Mouse (Mus musculus): ENCODE measurements around the gene Numa1.
"Not testable (repeated sequence)": the region's sequence is repeated elsewhere in the genome, so short reads cannot be mapped to it uniquely, and the experiment has no call there.

The Numa1 gene

DNA sequence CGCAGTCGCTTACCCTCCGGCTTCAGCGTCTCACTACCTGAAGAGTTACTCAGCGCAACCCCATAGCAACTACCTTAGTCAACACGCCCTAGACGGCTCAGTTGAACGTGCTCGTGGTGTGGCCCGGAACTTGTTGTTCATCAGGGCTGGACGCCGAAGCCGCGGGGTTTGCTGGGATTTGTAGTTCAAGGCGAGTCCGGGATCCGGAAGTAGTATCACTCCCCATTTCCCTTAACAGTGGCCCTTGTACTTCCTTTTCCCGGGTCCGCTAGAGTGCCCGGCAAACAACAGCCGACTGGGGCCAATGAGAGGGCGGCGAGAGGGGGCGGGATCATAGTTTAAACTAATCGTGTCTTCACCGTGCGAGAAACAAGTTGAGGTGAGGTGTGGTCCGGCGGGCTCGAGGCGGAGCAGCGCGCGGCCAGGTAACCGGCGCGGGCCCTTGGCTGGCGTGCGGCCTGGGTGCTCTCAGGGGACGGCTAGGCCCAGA lies at the start of gene Numa1, which contains the start of gene Lrrc51:
Gene Numa1 (plus strand): TSS at position 361 of the 490 bp plus-strand sequence.
Gene Lrrc51 (minus strand): TSS at position 145 of the 490 bp plus-strand sequence.
- DNase-seq (ENCODE audit: low spot score in 2 of 2), result peak; percentile 94 to 96

DNA sequence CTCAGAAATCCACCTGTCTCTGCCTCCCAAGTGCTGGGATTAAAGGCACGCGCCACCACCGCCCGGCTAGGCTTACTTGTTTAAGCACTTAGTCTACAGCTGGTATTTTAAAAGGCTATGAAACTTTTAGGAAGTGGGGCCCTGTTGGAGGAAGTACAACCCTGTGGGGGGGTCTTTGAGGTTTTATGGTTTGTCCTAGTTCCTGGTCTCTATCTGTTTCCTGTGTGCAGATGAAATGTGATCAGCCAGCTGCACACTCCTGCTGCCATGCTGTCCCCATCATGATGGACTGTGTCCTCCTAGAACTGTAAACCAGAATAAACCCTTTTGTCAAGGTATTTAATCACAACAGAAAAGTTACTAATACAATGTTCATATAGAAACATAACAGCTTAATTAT lies 49.8 kb upstream of the Numa1 start:
- no peak for DNase-seq (ENCODE audit: low spot score in 2 of 2)

DNA sequence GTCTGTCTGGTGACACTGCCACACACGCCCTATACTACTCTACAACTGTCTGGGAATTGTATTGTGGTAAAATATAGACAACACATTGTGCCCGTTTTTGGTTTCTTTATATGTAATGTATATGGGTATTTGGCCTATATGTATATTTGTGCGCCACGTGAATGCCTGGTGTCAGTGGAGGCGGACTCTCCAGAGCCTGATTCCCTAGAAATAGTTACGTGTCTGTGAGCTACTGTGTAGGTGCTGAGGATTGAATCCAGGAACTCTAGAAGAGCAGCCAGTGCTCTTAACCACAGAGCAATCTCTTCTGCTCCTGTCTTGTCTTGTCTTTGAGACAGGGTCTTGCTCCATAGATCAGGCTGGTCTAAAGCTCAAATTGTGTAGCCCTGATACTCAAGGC lies 47.6 kb upstream of the Numa1 start:
- no peak for DNase-seq (ENCODE audit: low spot score in 2 of 2)

DNA sequence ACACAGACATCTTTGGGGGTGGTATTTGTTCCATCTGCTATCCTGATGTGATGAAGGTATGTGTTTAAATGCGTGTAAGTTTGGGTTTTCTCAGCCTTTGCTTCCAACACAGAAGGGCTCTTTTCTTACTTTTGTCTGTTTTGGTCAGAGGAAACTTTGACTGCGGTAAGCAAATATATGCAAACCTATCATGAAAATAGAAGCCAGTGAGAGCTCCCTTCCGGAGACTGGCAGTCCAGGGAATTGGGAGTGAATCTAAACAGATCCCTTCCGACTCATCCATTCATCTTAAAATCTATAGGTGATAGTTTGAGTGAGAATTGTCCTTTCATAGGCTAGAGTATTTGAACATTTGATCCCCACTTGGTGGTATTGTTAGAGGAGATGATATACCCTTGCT lies 45.5 kb upstream of the Numa1 start:
- DNase-seq (ENCODE audit: low spot score in 2 of 2), result no peak

DNA sequence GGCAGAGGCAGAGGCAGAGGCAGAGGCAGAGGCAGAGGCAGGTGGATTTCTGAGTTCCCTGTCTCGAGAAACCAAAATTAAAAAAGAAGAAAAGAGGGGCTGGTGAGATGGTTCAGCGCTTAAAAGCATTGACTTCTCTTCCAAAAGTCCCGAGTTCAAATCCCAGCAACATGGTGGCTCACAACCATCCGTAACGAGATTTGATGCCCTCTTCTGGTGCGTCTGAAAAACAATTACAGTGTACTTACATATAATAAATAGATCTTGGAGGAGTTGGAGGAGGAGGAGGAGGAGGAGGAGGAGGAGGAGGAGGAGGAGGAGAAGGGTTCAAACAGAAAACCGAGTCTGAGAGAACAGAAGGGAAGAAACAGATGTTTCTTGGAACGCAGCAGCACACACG lies 38.2 kb upstream of the Numa1 start:
- DNase-seq (ENCODE audit: low spot score in 2 of 2), result no peak

DNA sequence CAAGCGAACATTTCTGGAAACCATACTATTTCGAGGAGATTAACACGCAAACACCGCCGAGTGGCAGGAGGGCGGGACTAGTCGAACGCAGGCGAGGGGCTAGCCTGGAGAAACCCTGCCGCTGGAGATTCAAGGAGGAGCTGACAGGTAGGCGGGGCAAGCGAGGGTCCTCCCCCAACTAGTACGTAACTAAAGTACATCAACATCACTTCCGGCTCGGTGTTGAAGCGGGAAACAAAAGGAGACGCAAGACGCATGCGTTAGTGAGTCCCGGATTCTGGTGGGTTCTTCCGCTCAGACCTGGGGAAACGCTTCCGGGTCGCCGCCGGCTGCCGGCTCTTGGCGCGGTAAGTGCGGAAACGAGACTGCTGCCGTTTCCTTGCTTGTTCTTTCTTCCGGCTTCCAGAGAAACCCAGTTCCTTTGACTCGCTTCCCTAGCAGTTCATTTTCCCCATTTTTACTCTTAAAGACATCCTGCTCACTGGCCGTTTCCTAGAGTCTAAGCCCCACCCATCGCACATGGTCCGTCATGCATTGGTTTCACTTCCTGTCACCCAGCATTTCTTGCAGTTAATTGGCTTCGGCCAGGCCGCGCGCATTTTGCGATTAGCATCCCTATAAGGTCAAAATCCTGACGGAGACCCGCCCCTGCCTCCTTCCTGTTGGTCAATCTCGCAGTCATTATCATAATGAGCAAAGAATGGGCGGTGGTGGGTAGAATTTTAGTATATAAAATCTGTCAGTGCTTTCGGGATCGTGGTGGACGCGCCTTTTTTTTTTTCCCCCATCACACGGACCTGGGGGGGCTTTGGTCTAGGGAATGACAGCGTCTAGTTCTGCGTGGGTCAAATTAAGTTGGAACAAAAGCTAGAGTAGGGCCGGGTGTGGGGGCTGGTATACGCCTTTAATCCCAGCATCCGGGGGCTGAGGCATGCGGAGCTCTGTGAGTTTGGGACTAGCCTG lies 37.5 kb upstream of the Numa1 start:
- peak; percentile 97 for DNase-seq (ENCODE audit: low spot score in 2 of 2)

DNA sequence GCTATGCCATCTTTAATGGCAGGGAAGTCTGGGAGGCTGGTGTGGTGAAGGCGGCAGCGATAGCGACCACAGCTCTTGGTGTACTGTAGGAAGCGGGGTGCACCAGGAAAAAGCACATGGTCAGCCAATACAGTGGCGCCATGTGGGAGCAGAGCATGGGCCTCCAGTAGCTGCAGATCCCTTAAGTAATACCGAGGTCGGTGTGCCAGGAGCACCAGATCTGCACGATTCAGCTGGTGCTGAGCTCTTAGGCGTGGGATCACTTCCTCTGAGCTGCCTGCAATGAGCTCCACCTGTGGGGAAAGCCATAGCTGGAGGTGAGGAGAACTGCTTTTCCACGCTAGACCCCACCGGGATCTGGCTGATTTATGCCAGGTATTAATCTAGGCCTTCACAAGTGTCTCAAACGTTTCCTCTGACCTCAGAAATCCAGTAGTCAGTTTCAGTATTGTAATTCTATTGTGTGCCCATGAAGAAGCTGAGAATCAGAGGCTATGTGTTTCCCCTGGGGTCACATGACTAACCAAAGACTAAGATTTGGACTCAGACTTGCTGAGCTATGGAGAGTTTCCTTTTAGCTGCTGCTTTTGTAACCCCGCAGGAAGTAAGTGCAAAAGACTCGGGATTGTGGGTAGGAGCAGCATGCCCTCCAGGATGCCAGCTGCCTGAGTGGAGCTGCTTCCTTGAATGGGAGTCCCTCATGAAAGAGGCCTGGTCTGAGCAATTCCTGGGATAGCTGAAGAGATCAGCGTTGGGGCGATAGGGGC lies 33.4 kb upstream of the Numa1 start:
- DNase-seq (ENCODE audit: low spot score in 2 of 2), result no peak

DNA sequence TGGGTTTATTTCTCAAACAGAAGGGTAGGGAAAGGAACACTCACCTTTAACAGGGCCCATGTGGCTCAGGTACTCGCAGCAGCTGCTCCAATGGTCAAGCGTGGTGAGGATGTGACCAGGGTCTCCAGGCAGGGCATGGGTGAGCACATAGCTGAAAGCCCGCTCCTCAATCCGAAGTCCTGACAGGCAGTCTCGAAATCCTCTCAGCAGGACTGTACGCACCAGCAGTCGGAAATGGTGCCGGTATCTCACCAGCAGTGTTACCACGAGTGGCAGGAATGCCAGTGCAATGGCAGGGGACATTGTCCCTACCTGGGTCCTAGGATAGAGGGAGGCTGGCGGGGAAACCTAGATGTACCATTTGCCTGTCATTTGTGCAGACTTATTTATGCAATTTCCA lies 31.9 kb upstream of the Numa1 start:
- no peak for DNase-seq (ENCODE audit: low spot score in 2 of 2)

DNA sequence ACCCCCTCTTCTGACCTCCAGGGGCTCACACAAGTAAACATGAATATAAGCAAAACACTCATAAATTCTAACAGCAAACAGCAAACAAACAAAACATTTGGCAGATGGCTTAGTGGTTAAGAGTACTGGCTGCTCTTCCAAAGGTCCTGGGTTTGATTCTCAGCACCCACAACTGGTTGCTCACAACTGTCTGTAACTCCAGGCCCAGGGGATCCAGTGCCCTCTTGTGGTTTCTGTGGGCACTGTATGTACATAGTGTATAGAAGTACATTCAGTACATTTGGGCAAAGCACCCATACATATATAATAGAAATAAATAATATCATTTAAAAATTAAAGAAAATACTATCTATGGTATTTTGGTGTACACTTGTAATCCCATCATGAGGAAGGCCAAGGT lies 31.1 kb upstream of the Numa1 start:
- DNase-seq (ENCODE audit: low spot score in 2 of 2), result no peak

DNA sequence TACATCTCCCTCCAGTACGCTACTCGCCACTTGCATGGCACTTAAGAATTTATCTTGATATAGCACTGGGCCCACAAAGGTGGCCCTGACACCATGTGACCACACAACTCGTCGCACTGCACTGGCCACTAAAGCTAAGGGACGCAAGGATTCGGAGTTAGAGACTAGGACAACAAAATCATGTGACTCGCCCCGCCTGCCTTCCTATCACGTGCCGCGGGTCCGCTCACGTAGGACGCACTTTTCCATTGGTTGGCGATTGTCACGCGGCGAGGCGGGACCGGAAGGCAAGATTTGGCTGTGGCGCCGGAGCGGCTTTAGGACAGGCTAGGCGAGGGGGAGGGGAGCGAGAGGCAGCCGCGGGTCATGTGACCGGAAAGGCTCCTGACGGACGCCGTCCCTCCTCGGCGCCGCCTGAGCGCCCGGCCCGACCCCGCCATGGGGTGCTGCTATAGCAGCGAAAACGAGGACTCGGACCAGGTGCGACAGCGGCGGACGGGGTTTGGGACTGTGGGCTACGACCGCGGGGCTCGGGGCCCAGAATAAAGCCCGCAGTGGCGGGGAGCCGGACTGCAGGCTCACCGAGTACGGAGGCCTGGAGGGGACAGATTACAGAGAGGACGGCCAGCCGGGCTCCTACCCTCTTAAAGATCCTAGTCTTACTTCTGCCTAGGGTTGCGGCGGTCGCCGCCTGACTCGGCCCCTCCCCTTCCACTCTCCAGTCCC lies 28.2 kb upstream of the Numa1 start, which contains the start of gene Lamtor1:
Gene Lamtor1 (plus strand): TSS at position 344 of the 726 bp plus-strand sequence.
- peak; percentile 99 to 100 for DNase-seq (ENCODE audit: low spot score in 2 of 2)

DNA sequence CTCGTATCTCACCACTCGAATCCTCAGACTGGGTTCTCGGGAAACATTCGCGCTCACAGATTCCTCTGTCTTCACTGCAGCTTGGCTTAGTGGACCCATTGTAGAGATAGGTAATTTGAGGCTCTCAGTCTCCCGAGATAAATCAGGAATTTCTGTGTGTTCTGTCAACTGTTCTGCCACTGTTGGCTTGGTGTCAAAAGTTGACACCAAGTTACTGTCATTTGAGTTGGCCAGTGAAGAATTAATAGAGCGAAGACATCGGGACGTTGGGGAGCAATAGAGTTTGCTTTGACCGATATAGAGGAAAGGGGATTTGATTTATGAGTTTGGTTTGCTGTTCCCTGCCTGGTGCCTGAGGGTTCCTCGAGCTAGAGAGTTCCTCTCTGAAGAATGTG lies 27.6 kb upstream of the Numa1 start, which contains the start of gene Tomt:
Gene Tomt (minus strand): TSS at position 73 of the 395 bp plus-strand sequence.
- no peak for DNase-seq (ENCODE audit: low spot score in 2 of 2)

DNA sequence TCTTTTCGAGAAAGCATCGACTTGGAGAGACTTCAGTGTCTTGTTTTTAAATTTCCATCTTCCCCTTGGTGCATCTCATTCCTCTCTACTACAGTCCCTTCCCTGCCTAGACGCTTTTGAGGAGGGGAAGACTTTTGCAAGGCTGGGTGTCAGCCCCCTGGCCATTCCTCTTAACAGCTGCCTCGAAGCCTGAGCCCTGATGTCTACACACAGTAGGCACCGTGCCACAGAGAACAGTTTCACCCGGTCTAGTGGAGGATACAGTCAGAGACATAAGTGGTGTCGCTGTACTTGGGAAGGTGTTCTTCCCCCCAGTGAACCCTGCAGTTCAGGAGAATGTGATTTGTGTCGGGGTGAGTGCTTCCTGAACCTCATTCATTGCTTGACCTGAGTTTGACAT lies 27.2 kb upstream of the Numa1 start:
- DNase-seq (ENCODE audit: low spot score in 2 of 2), result no peak

DNA sequence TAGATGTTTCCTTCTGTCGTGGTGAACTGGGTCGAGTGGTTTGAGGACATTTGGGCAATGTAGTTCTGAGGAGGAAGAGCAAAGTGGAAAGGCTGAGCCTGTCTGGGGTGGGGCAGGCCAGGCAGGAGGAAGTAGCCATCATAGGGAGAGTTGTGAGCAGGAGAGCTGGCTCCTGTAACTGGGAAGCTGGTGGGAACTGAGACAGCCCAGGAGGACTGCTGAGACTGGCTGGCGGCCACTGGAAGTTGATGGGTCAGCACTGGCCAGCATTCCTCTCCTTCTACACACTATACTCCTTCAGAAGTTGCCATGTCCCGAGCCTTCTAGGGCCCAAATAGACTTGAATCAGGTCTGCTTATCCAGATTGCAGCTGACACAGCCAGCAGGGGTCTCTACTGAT lies 25.5 kb upstream of the Numa1 start:
- no peak for DNase-seq (ENCODE audit: low spot score in 2 of 2)

DNA sequence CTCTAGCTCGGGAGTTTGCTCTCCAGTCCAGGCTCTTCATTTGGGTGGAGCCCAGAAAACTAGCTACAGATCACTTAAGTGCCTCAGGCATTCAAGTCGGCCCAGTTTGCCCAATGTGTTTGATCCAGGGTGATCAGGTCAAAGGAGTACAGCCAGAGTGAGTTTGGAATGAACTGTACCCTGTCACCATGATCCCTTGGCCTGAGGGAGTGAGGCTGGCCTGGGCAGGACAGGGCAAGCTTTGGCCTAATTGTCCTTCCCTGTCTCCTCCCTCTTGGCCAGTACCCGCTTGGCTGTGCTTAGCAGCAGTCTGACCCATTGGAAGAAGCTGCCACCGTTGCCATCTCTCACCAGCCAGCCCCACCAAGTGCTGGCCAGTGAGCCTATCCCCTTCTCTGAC lies 23.8 kb upstream of the Numa1 start:
- no peak for DNase-seq (ENCODE audit: low spot score in 2 of 2)

DNA sequence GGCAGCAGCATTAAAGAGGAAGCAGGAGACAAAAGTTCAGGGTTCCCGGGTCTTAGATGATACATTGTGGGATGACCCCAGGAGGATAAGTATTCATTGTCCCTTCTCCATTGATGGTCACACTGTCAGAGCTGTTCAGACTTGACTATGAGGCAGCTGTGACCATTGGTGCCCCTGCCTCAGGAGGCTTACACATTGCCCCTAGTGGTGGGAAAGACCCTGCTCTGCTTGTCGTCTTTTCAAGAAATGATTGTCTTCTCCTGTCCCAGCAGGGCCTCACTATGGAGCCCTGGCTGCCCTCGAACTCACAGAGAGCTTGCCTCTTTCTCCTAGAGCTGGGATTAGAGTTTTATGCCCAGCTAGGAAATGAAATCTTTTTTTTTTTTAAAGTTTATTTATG lies 21.9 kb upstream of the Numa1 start:
- peak in 1 of 2 experiments; percentile 22 for DNase-seq (ENCODE audit: low spot score in 2 of 2)

DNA sequence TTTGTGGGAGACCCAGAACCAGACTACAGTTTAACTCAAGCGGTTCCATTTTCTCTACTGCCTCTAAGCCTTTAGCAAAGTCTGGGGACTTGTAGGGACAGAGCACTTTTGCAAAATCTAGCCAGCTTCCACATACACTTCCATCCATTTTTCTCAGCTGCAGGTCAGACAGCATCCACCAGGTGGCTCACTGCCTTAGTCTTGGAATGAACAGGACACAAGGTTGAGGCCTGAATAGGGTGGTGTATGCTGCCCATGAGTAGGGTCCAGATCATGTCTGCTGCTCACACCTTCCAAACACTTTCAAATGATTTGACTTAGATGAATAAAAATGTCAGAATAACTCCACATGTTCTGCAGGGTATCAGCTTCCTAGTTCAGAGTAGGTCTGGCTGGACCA lies 15.8 kb upstream of the Numa1 start:
- peak in 1 of 2 experiments; percentile 55 for DNase-seq (ENCODE audit: low spot score in 2 of 2)

DNA sequence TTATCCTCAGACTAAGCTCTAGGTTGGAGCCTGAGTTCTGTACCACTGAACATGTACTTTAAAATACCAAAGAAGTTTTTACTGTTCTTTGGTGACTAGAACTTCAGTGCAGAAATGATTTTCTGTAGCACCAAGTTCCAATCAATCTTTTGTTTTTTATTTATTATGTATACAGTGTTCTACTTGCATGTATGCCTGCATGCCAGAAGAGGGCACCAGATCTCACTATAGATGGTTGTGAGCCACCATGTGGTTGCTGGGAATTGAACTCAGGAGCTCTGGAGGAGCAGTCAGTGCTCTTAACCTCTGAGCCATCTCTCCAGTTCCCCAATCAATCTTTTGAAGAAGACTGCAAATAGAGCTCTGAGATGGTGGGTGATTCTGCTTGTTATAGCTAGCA lies 8.0 kb upstream of the Numa1 start:
- DNase-seq (ENCODE audit: low spot score in 2 of 2), result not testable (repeated sequence)

DNA sequence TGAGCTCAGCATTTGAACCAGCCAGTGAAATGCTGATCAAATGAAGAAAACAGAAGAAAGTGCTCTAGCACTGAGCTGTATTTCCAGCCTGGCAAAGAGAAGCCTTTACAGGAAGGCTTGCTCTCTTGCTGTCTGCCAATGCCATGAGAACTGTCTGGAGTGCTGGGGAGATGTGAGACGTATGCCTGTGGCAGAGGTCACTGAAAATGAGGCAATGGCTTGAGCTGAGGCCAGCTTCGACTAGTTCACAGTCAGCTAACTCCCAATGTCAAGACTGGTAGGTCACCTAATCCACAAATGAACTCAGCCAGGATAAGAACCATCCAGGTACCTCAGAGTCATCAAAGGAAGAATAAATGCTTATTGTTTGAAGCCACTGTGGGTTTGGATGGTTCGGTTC lies 5.8 kb upstream of the Numa1 start:
- no peak for DNase-seq (ENCODE audit: low spot score in 2 of 2)

DNA sequence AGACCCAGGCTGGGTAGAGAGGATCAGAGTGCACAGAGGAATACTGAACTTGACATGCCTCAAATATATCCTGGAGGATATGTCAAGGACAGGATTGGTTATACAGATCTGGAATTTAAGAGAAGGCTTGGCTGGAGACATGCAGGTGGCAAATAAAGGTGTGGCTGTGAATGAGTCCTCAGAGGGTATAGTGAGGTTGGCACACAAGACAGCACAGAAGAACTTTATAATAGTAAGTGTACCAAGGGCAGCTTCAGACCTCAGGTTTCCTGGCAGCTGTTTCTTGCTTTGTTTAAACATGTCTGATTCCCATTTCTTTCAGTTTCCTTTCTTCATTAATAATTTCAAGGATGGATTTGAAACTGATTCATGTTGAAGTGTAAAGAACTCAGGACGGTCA lies 1.4 kb upstream of the Numa1 start:
- DNase-seq (ENCODE audit: low spot score in 2 of 2), result no peak

DNA sequence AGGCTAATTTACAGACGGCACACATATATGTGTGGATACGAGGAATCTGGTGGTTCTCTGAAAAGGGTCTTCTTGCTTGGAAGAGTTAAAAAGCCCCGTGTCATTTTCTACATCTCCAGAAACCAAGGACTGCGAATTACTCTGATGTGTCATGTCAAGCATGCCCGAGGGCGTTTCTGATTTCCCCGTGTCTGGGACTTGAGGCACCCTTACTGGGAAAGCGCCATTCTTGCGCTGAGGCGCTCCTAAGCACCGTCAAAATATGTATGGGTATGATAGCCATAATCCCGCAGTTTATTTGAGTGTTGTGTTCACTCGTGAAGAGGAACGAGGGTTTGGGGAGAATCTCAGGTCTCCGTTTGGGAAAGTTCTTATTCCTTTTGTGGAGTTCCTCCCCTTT lies 611 bp upstream of the Numa1 start:
- DNase-seq (ENCODE audit: low spot score in 2 of 2), result no peak

DNA sequence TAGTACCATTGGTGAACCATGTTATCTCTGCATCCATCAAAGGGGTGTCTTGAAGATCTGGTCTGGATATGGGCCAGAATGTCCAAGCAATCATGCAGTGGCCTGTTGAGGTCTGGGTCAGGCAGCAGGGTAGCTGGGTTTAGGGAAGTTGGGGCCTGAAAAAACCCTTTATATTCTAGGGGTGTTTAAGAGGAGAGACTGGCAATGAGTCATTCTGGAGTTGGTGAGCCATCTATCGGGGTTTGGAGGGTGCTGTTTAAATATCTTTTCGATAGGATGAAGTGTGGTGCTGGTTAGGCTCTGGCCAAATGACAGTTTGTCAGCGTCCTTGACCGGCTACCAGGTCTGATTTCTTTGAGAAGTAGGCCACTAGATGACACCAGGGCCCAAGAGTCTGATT lies 2.0 kb downstream of the Numa1 start:
- DNase-seq (ENCODE audit: low spot score in 2 of 2), result no peak

DNA sequence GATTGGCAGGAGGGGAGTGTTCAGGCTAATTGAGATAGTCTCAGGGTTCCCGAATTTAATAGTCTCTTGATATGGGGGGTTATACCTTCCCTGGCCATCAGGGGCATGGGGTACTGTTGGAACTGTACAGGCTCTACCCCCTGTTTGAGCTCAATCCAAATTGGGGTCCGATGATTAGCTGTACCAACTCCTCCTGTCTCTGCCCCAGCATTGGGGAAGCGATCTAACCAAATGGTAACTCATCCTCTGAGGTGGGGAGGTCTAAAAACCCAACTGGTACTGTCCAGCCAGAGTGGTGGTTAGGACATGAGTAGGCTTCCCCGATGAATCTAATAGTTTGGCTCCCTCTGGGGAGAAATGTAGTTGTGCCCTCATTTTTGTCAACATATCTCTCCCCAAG lies 3.1 kb downstream of the Numa1 start:
- DNase-seq (ENCODE audit: low spot score in 2 of 2), result no peak

Data from natural killer cell, adult 2 months (primary cell).